Mouse (Mus musculus) stomach, embryonic 14.5 days (tissue): ENCODE results near the gene Osgin1. TPM values are rescaled to one million over a fixed set of nuclear protein-coding genes. Genes with fewer than 3 reads are reported as not detected.
A peak's percentile ranks its signal among the peaks of the same experiment; 100 is the strongest.

Experiments
- ATAC-seq: fragments of 200-750 bp; cut with Nextera tagmentation; 2 replicates; pipeline ENCODE4 v1.8.0; 2017; ENCODE audit warnings: low read depth, moderate TSS enrichment; ENCODE audit not compliant: insufficient number of reproducible peaks, insufficient read depth, low FRiP score
- H3K27ac ChIP-seq: fragments of 300-500 bp; sonication (generic); 2 replicates; pipeline ENCODE4 v1.5.1; 2014; ENCODE audit warnings: mild to moderate bottlenecking, low read length, moderate library complexity, mixed read lengths
- H3K27me3 ChIP-seq: fragments of 300-500 bp; sonication (generic); 2 replicates; pipeline ENCODE4 v1.6.1; 2014; ENCODE audit warnings: low read length, control low read depth, mixed read lengths; ENCODE audit not compliant: control insufficient read depth, insufficient read depth
- H3K36me3 ChIP-seq: fragments of 300-500 bp; sonication (generic); 2 replicates; pipeline ENCODE4 v1.6.1; 2014; ENCODE audit warnings: mild to moderate bottlenecking, control low read depth, low read length, moderate library complexity, mixed read lengths; ENCODE audit not compliant: control insufficient read depth, insufficient read depth
- H3K4me1 ChIP-seq: fragments of 300-500 bp; sonication (generic); 2 replicates; pipeline ENCODE4 v1.6.1; 2014; ENCODE audit warnings: low read length, control low read depth, mixed read lengths; ENCODE audit not compliant: control insufficient read depth, insufficient read depth
- H3K4me2 ChIP-seq: fragments of 300-500 bp; sonication (generic); replicated peaks from 2 replicates; pipeline ENCODE4 v1.6.1; 2014; ENCODE audit warnings: low read depth, low read length, control low read depth
- H3K4me3 ChIP-seq: fragments of 300-500 bp; sonication (generic); 2 replicates; pipeline ENCODE4 v1.5.1; 2014; ENCODE audit warnings: low read depth, low read length, control low read depth
- H3K9ac ChIP-seq: fragments of 300-500 bp; sonication (generic); replicated peaks from 2 replicates; pipeline ENCODE4 v1.6.1; 2014; ENCODE audit warnings: low read depth, mild to moderate bottlenecking, control low read depth, low read length, moderate library complexity, mixed read lengths
- H3K9me3 ChIP-seq: fragments of 300-500 bp; sonication (generic); 2 replicates; pipeline ENCODE4 v1.6.1; 2016; ENCODE audit warnings: low read depth, low read length, control low read depth; ENCODE audit not compliant: control insufficient read depth
- WGBS: fragments of 180-500 bp; shearing (Covaris S2); extraction: QIAGEN DNeasy Blood & Tissue Kit; methylation state at CpG from one replicate; pipeline ENCODE4 v1.1.7; 2014; 5-methylcytosine and 5-hydroxymethylcytosine counted together
- polyA plus RNA-seq: library from polyadenylated mRNA; unstranded; fragments of >200 nt; fragmentation: Nextera tagmentation; extraction: Ambion mirVana; gene quantifications from 2 replicates; pipeline ENCODE4 v1.2.1, GENCODE M21; 2014

Gene Osgin1
- polyA plus RNA-seq, 1 experiment from 2014 or later: 2.3 TPM

GRCm38 (mm10) chr8:119452919-119453318, 19.0 kb downstream of the Osgin1 start:
- H3K36me3 ChIP-seq: no peaks in the 10 kb centered on the region
- no peak overlapping the region for H3K9ac ChIP-seq
- ATAC-seq: no peak
- 82% methylated on average over 5 of the region's 5 CpGs for WGBS
- no peaks in the 10 kb centered on the region for H3K27me3 ChIP-seq
- no peak overlapping the region for H3K4me3 ChIP-seq
- no peaks in the 10 kb centered on the region for H3K9me3 ChIP-seq
- H3K27ac ChIP-seq: no peak overlapping the region
- H3K4me1 ChIP-seq: no peaks in the 10 kb centered on the region
- H3K4me2 ChIP-seq: no peak overlapping the region

- H3K27ac ChIP-seq: no peak overlapping the region
- H3K9ac ChIP-seq: no peak overlapping the region
- no peak overlapping the region for H3K4me3 ChIP-seq
- 74% methylated on average over 5 of the region's 5 CpGs for WGBS
- no peak overlapping the region for H3K4me2 ChIP-seq
- no peaks in the 10 kb centered on the region for H3K36me3 ChIP-seq
- ATAC-seq: no peak
- no peaks in the 10 kb centered on the region for H3K4me1 ChIP-seq
- H3K27me3 ChIP-seq: no peaks in the 10 kb centered on the region
- H3K9me3 ChIP-seq: no peaks in the 10 kb centered on the region
These were observed 22.1 kb downstream of the Osgin1 start for GRCm38 (mm10) chr8:119456045-119456444.

- ATAC-seq: no peak
These were observed 25.8 kb downstream of the Osgin1 start for GRCm38 (mm10) chr8:119459724-119460123.

GRCm38 (mm10) chr8:119461356-119461755, 27.4 kb downstream of the Osgin1 start:
- Histone ChIP-seq H3K27ac (no peak overlapping the region), H3K27me3 (no peaks in the 10 kb centered on the region)

More at GRCm38 (mm10) chr8:119459724-119460123, 25.8 kb downstream of the Osgin1 start:
- H3K4me3 ChIP-seq: no peak overlapping the region
- no peaks in the 10 kb centered on the region for H3K36me3 ChIP-seq
- no peaks in the 10 kb centered on the region for H3K9me3 ChIP-seq
- H3K4me2 ChIP-seq: no peak overlapping the region
- H3K9ac ChIP-seq: no peak overlapping the region
- H3K27me3 ChIP-seq: no peaks in the 10 kb centered on the region
- H3K4me1 ChIP-seq: no peaks in the 10 kb centered on the region
- 32% methylated on average over 16 of the region's 16 CpGs for WGBS
- H3K27ac ChIP-seq: no peak overlapping the region

GRCm38 (mm10) chr8:119463709-119464108, 29.8 kb downstream of the Osgin1 start:
- Histone ChIP-seq H3K4me1 (peaks cover 11% of the 10 kb centered on the region), H3K36me3 (no peaks in the 10 kb centered on the region), H3K27me3 (no peaks in the 10 kb centered on the region), H3K27ac (no peak overlapping the region), H3K9me3 (no peaks in the 10 kb centered on the region), H3K4me2 (no peak overlapping the region), H3K9ac (no peak overlapping the region), H3K4me3 (no peak overlapping the region)
- WGBS: 72% methylated on average over 7 of the region's 7 CpGs
- no peak for ATAC-seq

More at GRCm38 (mm10) chr8:119461356-119461755, 27.4 kb downstream of the Osgin1 start:
- Histone ChIP-seq H3K9ac (no peak overlapping the region), H3K9me3 (no peaks in the 10 kb centered on the region), H3K36me3 (no peaks in the 10 kb centered on the region), H3K4me1 (peaks cover 11% of the 10 kb centered on the region), H3K4me3 (no peak overlapping the region), H3K4me2 (no peak overlapping the region)
- no peak for ATAC-seq
- 62% methylated on average over 9 of the region's 9 CpGs for WGBS

- no peak overlapping the region for H3K4me3 ChIP-seq
These were observed 32.2 kb downstream of the Osgin1 start for GRCm38 (mm10) chr8:119466105-119466504.

GRCm38 (mm10) chr8:119466794-119467193, 32.9 kb downstream of the Osgin1 start:
- no peak for ATAC-seq
- Histone ChIP-seq H3K27me3 (no peaks in the 10 kb centered on the region), H3K36me3 (no peaks in the 10 kb centered on the region), H3K4me3 (no peak overlapping the region), H3K9me3 (no peaks in the 10 kb centered on the region), H3K27ac (no peak overlapping the region), H3K4me1 (peaks cover 11% of the 10 kb centered on the region), H3K9ac (no peak overlapping the region), H3K4me2 (no peak overlapping the region)
- 68% methylated on average over 10 of the region's 10 CpGs for WGBS

More at GRCm38 (mm10) chr8:119466105-119466504, 32.2 kb downstream of the Osgin1 start:
- Histone ChIP-seq H3K9ac (no peak overlapping the region), H3K4me1 (peaks cover 11% of the 10 kb centered on the region), H3K4me2 (peak overlapping the region; percentile 36), H3K27me3 (no peaks in the 10 kb centered on the region), H3K27ac (no peak overlapping the region), H3K9me3 (no peaks in the 10 kb centered on the region), H3K36me3 (no peaks in the 10 kb centered on the region)
- ATAC-seq: peak; percentile 69
- WGBS: 1% methylated on average over 18 of the region's 18 CpGs

- no peak overlapping the region for H3K4me3 ChIP-seq
- no peaks in the 10 kb centered on the region for H3K27me3 ChIP-seq
- 83% methylated on average over 8 of the region's 8 CpGs for WGBS
- H3K4me2 ChIP-seq: no peak overlapping the region
- H3K4me1 ChIP-seq: peaks cover 11% of the 10 kb centered on the region
- H3K9ac ChIP-seq: no peak overlapping the region
- H3K27ac ChIP-seq: no peak overlapping the region
- H3K36me3 ChIP-seq: no peaks in the 10 kb centered on the region
- no peaks in the 10 kb centered on the region for H3K9me3 ChIP-seq
- no peak for ATAC-seq
These were observed 34.2 kb downstream of the Osgin1 start for GRCm38 (mm10) chr8:119468091-119468490.

GRCm38 (mm10) chr8:119478684-119479083, 44.8 kb downstream of the Osgin1 start:
- 23% methylated on average over 5 of the region's 5 CpGs for WGBS

More at GRCm38 (mm10) chr8:119478684-119479083, 44.8 kb downstream of the Osgin1 start:
- Histone ChIP-seq H3K4me2 (no peak overlapping the region), H3K27me3 (no peaks in the 10 kb centered on the region), H3K36me3 (no peaks in the 10 kb centered on the region), H3K27ac (no peak overlapping the region), H3K4me3 (no peak overlapping the region), H3K9me3 (no peaks in the 10 kb centered on the region), H3K4me1 (no peaks in the 10 kb centered on the region), H3K9ac (no peak overlapping the region)
- no peak for ATAC-seq
